ENCODE assay signal across 8 mouse cellular contexts in genomic region chr6:30300372-30300771, GRCm38 (mm10). TPM values are rescaled to one million over a fixed set of nuclear protein-coding genes. Genes with fewer than 3 reads are reported as not detected.
A peak's percentile ranks its signal among the peaks of the same experiment; 100 is the strongest.
DNase-seq lines count a peak whose midpoint lies in the region; ATAC-seq and TF ChIP-seq lines count a peak whose summit lies in the region.

No protein-coding gene starts in this region.

- peak; percentile 57; the same call in 1 of the 2 replicates for TF ChIP-seq POLR2A in cerebellum, adult 2 months (IDR thresholded peaks at IDR 0.05; ENCODE audit: borderline replicate concordance, insufficient read depth, low read length)
- no peak for TF ChIP-seq POLR2A in olfactory bulb, adult 2 months (IDR thresholded peaks at IDR 0.05; ENCODE audit: insufficient read depth, low read depth, low read length)
- TF ChIP-seq POLR2A in thymus, adult 2 months (IDR thresholded peaks at IDR 0.05; ENCODE audit: control insufficient read depth, extremely low read depth, insufficient read depth, low read length, poor library complexity) = peak; percentile 74

- H3K9ac ChIP-seq in ES-E14 (ENCODE audit: insufficient read depth, low read depth, low read length, poor library complexity, severe bottlenecking) = no peak overlapping the region
- H3K9ac ChIP-seq in forebrain, postnatal 0 days = peak overlapping the region; percentile 47; the same call in 1 of the 2 replicates
- peak overlapping the region; percentile 52; the same call in 1 of the 2 replicates for H3K9ac ChIP-seq in lung, embryonic 14.5 days

- 0% methylated on average over 5 of the region's 5 CpGs for WGBS in cerebellum, adult 2 months
- WGBS in forebrain, postnatal 0 days = 1% methylated on average over 5 of the region's 5 CpGs
- 1% methylated on average over 5 of the region's 5 CpGs for WGBS in lung, embryonic 14.5 days
- under 1% methylated on average over 5 of the region's 5 CpGs for WGBS in olfactory bulb, adult 2 months
- WGBS in thymus, adult 2 months = 5% methylated on average over 5 of the region's 5 CpGs

- TF ChIP-seq CTCF in cerebellum, adult 2 months (IDR thresholded peaks at IDR 0.05; ENCODE audit: borderline replicate concordance, insufficient read depth, low read depth, low read length) = no peak
- no peak for TF ChIP-seq CTCF in forebrain, postnatal 0 days (IDR thresholded peaks at IDR 0.05; ENCODE audit: low read depth)
- TF ChIP-seq CTCF in lung, embryonic 14.5 days (IDR thresholded peaks at IDR 0.05; ENCODE audit: low read depth) = no peak
- no peak for TF ChIP-seq CTCF in olfactory bulb, adult 2 months (IDR thresholded peaks at IDR 0.05; ENCODE audit: insufficient read depth, low read depth, low read length)
- no peak for TF ChIP-seq CTCF in thymus, adult 2 months (IDR thresholded peaks at IDR 0.05; ENCODE audit: borderline replicate concordance, control insufficient read depth, extremely low read depth, insufficient read depth, low read length, poor library complexity)

- H3K36me3 ChIP-seq in ES-E14 (ENCODE audit: control insufficient read depth, insufficient read depth, low read length, poor library complexity, severe bottlenecking) = no peaks in the 10 kb centered on the region
- H3K36me3 ChIP-seq in forebrain, postnatal 0 days (ENCODE audit: insufficient read depth) = peaks cover 18% of the 10 kb centered on the region; the same call in 1 of the 2 replicates
- peaks cover 24% of the 10 kb centered on the region for H3K36me3 ChIP-seq in lung, embryonic 14.5 days (ENCODE audit: insufficient read depth)
- H3K36me3 ChIP-seq in thymus, adult 2 months (ENCODE audit: control insufficient read depth, insufficient read depth, low read length) = peaks cover 13% of the 10 kb centered on the region

- peak; percentile 74 for DNase-seq in ES-E14 (ENCODE audit: low read depth, low spot score)
- peak; percentile 74 to 86 for DNase-seq in cerebellum, adult 2 months
- DNase-seq in forebrain, postnatal 0 days = peak; percentile 81
- DNase-seq in heart, postnatal 4 days = peak; percentile 84
- DNase-seq in layer of hippocampus, adult 8-10 months (ENCODE audit: low spot score in 2 of 2) = peak; percentile 72 to 77
- DNase-seq in lung, embryonic 14.5 days = peak; percentile 92
- DNase-seq in thymus, adult 2 months = peak; percentile 91

- peak overlapping the region; percentile 15; the same call in 1 of the 2 replicates for H3K27ac ChIP-seq in ES-E14 (ENCODE audit: insufficient read depth, low read depth, low read length, poor library complexity, severe bottlenecking)
- H3K27ac ChIP-seq in cerebellum, adult 2 months (ENCODE audit: insufficient read depth, low read length) = peak overlapping the region; percentile 61
- peak overlapping the region; percentile 70 for H3K27ac ChIP-seq in forebrain, postnatal 0 days (ENCODE audit: low read depth, low read length)
- peak overlapping the region; percentile 85 for H3K27ac ChIP-seq in lung, embryonic 14.5 days (ENCODE audit: low read depth)
- H3K27ac ChIP-seq in olfactory bulb, adult 2 months (ENCODE audit: insufficient read depth, low read depth, low read length) = peak overlapping the region; percentile 60
- H3K27ac ChIP-seq in thymus, adult 2 months (ENCODE audit: control insufficient read depth, insufficient read depth, low read length) = peak overlapping the region; percentile 94

- no peaks in the 10 kb centered on the region for H3K9me3 ChIP-seq in ES-E14 (ENCODE audit: control insufficient read depth, insufficient read depth, low read depth, low read length)
- H3K9me3 ChIP-seq in forebrain, postnatal 0 days (ENCODE audit: low read length) = no peaks in the 10 kb centered on the region
- no peaks in the 10 kb centered on the region for H3K9me3 ChIP-seq in lung, embryonic 14.5 days (ENCODE audit: low read depth, low read length)

- peak overlapping the region; percentile 29 to 34 for H3K4me3 ChIP-seq in ES-E14 (ENCODE audit: insufficient read depth in 1 of 2, low read depth in 1 of 2, low read length in 2 of 2, poor library complexity in 1 of 2, severe bottlenecking in 1 of 2)
- peak overlapping the region; percentile 49 for H3K4me3 ChIP-seq in cerebellum, adult 2 months (replicated peaks; ENCODE audit: insufficient read depth, low read depth, low read length)
- H3K4me3 ChIP-seq in forebrain, postnatal 0 days (ENCODE audit: low read depth, low read length) = peak overlapping the region; percentile 73
- H3K4me3 ChIP-seq in lung, embryonic 14.5 days (ENCODE audit: low read depth, low read length) = peak overlapping the region; percentile 62
- H3K4me3 ChIP-seq in olfactory bulb, adult 2 months (ENCODE audit: insufficient read depth, low read depth, low read length) = peak overlapping the region; percentile 32
- H3K4me3 ChIP-seq in thymus, adult 2 months (ENCODE audit: control insufficient read depth, insufficient read depth, low read length) = peak overlapping the region; percentile 6; the same call in 1 of the 2 replicates

- H3K4me2 ChIP-seq in forebrain, postnatal 0 days (ENCODE audit: low read depth) = peak overlapping the region; percentile 74
- peak overlapping the region; percentile 79 for H3K4me2 ChIP-seq in lung, embryonic 14.5 days

- in situ Hi-C loops in ES-E14 (cut with MboI; ENCODE audit: low sequenced_read_pairs in 2 of 2, unreplicated experiment in 2 of 2) = no loop called here

- no peaks in the 10 kb centered on the region for H3K27me3 ChIP-seq in cerebellum, adult 2 months (ENCODE audit: control insufficient read depth, insufficient read depth, low read length)
- H3K27me3 ChIP-seq in forebrain, postnatal 0 days (ENCODE audit: insufficient read depth, low read length) = no peaks in the 10 kb centered on the region
- H3K27me3 ChIP-seq in lung, embryonic 14.5 days (ENCODE audit: insufficient read depth, low read length) = no peaks in the 10 kb centered on the region
- H3K27me3 ChIP-seq in thymus, adult 2 months (ENCODE audit: control insufficient read depth, insufficient read depth, low read length) = no peaks in the 10 kb centered on the region

- peaks cover 4 to 9% of the 10 kb centered on the region in 2 experiments; a peak in 3 of 4 replicates for H3K4me1 ChIP-seq in ES-E14 (ENCODE audit: control insufficient read depth in 2 of 2, insufficient read depth in 2 of 2, low read length in 2 of 2, poor library complexity in 1 of 2)
- peaks cover 5% of the 10 kb centered on the region; the same call in 1 of the 2 replicates for H3K4me1 ChIP-seq in cerebellum, adult 2 months (ENCODE audit: control insufficient read depth, insufficient read depth, low read length)
- H3K4me1 ChIP-seq in forebrain, postnatal 0 days (ENCODE audit: insufficient read depth) = peaks cover 5% of the 10 kb centered on the region; the same call in 1 of the 2 replicates
- peaks cover 23% of the 10 kb centered on the region for H3K4me1 ChIP-seq in lung, embryonic 14.5 days (ENCODE audit: insufficient read depth)
- H3K4me1 ChIP-seq in olfactory bulb, adult 2 months (ENCODE audit: control insufficient read depth, insufficient read depth, low read length) = 0 out of 2 replicates have a peak, but pooled peaks cover 2% of the 10 kb centered on the region
- H3K4me1 ChIP-seq in thymus, adult 2 months (replicated peaks; ENCODE audit: control insufficient read depth, insufficient read depth, low read length) = peaks cover 9% of the 10 kb centered on the region

- peak; percentile 62 for ATAC-seq in forebrain, postnatal 0 days
- ATAC-seq in lung, embryonic 14.5 days (ENCODE audit: insufficient read depth) = peak; percentile 69

TF ChIP-seq in ES-E14, 5 proteins besides CTCF, POLR2A, EP300 and RAD21:
- no peak for TF ChIP-seq ZC3H11A (IDR thresholded peaks at IDR 0.05; ENCODE audit: borderline replicate concordance, low read depth, low read length)
- no peak for TF ChIP-seq HCFC1 (IDR thresholded peaks at IDR 0.05; ENCODE audit: borderline replicate concordance, insufficient read depth, low read length)
- TF ChIP-seq ZNF384 (IDR thresholded peaks at IDR 0.05; ENCODE audit: low read depth, low read length) = no peak
- TF ChIP-seq MAFK (IDR thresholded peaks at IDR 0.05; ENCODE audit: insufficient read depth, low read depth, low read length) = no peak

RNA-seq across cellular contexts. Expression of gene Ube2h, which starts 4.0 kb away (rescaled TPM):
- total RNA-seq in ES-E14 (2012; rRNA removed) = 9.9 and 16.6 TPM in 2 replicates
- polyA plus RNA-seq in cerebellum, adult 2 months (2012; rRNA removed) = 78.4 and 78.9 TPM in 2 replicates
- total RNA-seq in forebrain, postnatal 0 days (2014; rRNA removed) = 33.3 and 42.7 TPM in 2 replicates
- polyA plus RNA-seq in forebrain, postnatal 0 days (2015; fragmentation: Nextera tagmentation; extraction: Ambion mirVana) = 31.3 and 37.7 TPM in 2 replicates
- 10 to 100 TPM; 77.0 to 77.5 TPM for total RNA-seq in heart, postnatal 4 days (2021)
- total RNA-seq in layer of hippocampus, adult 8-10 months (2022) = 10 to 100 TPM; 81.4 to 88.7 (median 86.1) TPM
- 42.3 and 45.8 TPM in 2 replicates for polyA plus RNA-seq in lung, embryonic 14.5 days (2014; fragmentation: Nextera tagmentation; extraction: Ambion mirVana)
- polyA plus RNA-seq in olfactory bulb, adult 2 months (2012; ENCODE audit: insufficient read depth, insufficient read length, low replicate concordance, missing spikeins) = 98.4 TPM in 1 of 2 replicates, not detected in the other
- 69.9 and 160 TPM in 2 replicates for polyA plus RNA-seq in thymus, adult 2 months (2012; rRNA removed)

Comparison
In these comparisons a context has a peak if more than half of its experiments do, and no peak if none do; other contexts are left out.
1. Peak in every context shown above with its lines: DNase-seq, ATAC-seq, H3K4me3 ChIP-seq and H3K27ac ChIP-seq.
2. H3K27ac ChIP-seq: peak in every context shown above with its lines; median percentile 94 in thymus, adult 2 months; 85 in lung, embryonic 14.5 days; 70 in forebrain, postnatal 0 days; 61 in cerebellum, adult 2 months; 60 in olfactory bulb, adult 2 months; 15 in ES-E14.
3. H3K4me3 ChIP-seq: peak in every context shown above with its lines; median percentile 73 in forebrain, postnatal 0 days; 62 in lung, embryonic 14.5 days; 49 in cerebellum, adult 2 months; 32 in olfactory bulb, adult 2 months; 32 in ES-E14; 6 in thymus, adult 2 months.